Mouse (Mus musculus): ENCODE data around the gene Hacd2. TPM values are rescaled to one million over a fixed set of nuclear protein-coding genes. Genes with fewer than 3 reads are reported as not detected.

Hacd2 gene
- polyA plus RNA-seq, 1 experiment from 2014 or later: 82.4 TPM

DNA sequence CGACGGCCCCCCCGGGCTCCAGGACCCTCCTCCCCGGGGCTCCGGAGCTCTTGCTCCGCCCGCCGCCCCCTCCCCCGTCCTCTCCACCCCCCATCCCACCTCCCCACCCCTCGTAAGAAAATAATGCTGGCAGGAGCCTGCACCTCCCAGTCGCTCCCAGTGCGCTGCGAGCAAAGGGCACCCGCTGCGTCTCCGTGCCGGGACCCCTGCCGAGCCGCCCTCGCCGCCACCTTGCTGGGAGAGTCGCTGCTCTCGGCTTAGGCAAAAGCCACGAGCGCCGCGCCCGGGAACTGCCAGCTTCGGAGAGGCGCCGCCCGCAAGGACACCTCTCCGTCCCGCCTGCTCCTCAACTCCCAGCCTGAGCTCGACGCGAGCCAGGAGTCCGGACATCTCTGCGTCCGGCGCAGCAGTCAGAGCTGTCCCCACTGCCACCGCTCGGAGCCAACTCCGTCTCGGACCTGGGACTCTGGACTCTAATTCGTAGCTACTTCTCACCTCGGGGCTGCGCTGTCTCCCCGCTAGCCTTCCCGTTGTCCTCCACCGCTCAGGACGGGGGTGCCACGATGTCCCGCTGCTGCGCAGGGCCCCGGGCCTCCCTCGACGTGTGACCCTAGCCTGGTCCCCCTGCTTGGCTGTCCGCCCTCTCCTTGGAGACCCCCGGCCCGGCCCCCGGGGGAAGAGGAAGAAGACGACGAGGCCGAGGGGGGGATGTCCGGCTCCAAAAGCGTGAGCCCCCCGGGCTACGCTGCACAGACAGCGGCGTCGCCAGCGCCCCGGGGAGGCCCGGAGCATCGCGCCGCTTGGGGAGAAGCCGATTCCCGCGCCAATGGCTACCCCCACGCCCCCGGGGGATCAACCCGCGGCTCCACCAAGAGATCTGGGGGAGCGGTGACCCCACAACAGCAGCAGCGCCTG, 133.4 kb downstream of the Hacd2 start:
- H3K4me2 ChIP-seq: peak overlapping the region; percentile 69
- peak overlapping the region; percentile 53 for H3K4me3 ChIP-seq (replicated peaks)
- no peaks in the 10 kb centered on the region for H3K9me3 ChIP-seq (replicated peaks)
- H3K27me3 ChIP-seq: peaks cover 97% of the 10 kb centered on the region
- peaks cover 15% of the 10 kb centered on the region for H3K4me1 ChIP-seq (replicated peaks)
- 1% methylated on average over 84 of the region's 87 CpGs for WGBS (ENCODE audit: insufficient replicate concordance)
- no peaks in the 10 kb centered on the region for H3K36me3 ChIP-seq
- DNase-seq: no peak
- no peak for ATAC-seq (ENCODE audit: low read depth)
- 0 out of 2 replicates have a peak overlapping the region, but pooled peaks have one; percentile 53 for H3K9ac ChIP-seq
- H3K27ac ChIP-seq: no peak overlapping the region

DNA sequence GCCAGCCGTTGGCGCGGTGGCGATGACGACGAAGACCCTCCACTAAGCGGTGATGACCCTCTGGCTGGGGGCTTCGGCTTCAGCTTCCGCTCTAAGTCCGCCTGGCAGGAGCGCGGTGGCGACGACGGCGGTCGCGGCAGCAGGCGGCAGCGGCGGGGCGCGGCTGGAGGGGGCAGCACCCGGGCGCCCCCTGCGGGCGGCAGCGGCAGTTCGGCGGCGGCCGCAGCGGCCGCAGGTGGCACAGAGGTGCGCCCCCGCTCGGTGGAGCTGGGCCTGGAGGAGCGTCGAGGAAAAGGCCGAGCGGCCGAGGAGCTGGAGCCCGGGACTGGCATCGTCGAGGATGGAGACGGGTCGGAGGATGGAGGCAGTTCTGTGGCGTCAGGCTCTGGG, 134.1 kb downstream of the Hacd2 start:
- peak; percentile 2 for DNase-seq
- no peak overlapping the region for H3K27ac ChIP-seq
- 4% methylated on average over 48 of the region's 48 CpGs for WGBS (ENCODE audit: insufficient replicate concordance)

DNA sequence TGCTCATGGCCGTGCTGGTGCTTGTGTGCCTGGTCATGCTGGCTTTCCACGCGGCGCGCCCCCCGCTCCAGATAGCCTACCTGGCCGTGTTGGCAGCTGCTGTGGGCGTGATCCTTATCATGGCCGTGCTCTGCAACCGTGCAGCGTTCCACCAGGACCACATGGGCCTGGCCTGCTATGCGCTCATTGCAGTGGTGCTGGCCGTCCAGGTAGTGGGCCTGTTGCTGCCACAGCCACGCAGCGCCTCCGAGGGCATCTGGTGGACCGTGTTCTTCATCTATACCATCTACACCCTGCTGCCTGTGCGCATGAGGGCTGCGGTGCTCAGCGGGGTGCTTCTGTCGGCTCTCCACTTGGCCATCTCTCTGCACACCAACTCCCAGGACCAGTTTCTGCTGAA, 134.6 kb downstream of the Hacd2 start:
- H3K36me3 ChIP-seq: no peaks in the 10 kb centered on the region
- DNase-seq (no peak), ATAC-seq (ENCODE audit: low read depth) (no peak)
- H3K27me3 ChIP-seq: peaks cover 88% of the 10 kb centered on the region
- H3K4me2 ChIP-seq: no peak overlapping the region
- no peaks in the 10 kb centered on the region for H3K9me3 ChIP-seq (replicated peaks)
- no peak overlapping the region for H3K9ac ChIP-seq
- H3K4me1 ChIP-seq (replicated peaks): peaks cover 15% of the 10 kb centered on the region
- no peak overlapping the region for H3K27ac ChIP-seq
- no peak overlapping the region for H3K4me3 ChIP-seq (replicated peaks)
- 64% methylated on average over 21 of the region's 21 CpGs for WGBS (ENCODE audit: insufficient replicate concordance)

More for the DNA sequence above, 134.1 kb downstream of the Hacd2 start:
- no peaks in the 10 kb centered on the region for H3K9me3 ChIP-seq (replicated peaks)
- H3K27me3 ChIP-seq: peaks cover 93% of the 10 kb centered on the region
- peak overlapping the region; percentile 69 for H3K4me2 ChIP-seq
- H3K9ac ChIP-seq: no peak overlapping the region
- peak overlapping the region; percentile 53 for H3K4me3 ChIP-seq (replicated peaks)
- H3K36me3 ChIP-seq: no peaks in the 10 kb centered on the region
- no peak for ATAC-seq (ENCODE audit: low read depth)
- H3K4me1 ChIP-seq (replicated peaks): peaks cover 15% of the 10 kb centered on the region

Other genes with a start within 250 kb of the Hacd2 start
- 0.10 and 0.15 TPM in 2 replicates for gene Adcy5, start 132.4 kb downstream of the Hacd2 start, polyA plus RNA-seq (2015; fragmentation: Nextera tagmentation; extraction: Ambion mirVana)